Mouse (Mus musculus) regulatory T cell (primary cell): Measurements from ENCODE around the gene Vmn1r70.

Source experiments
- in situ Hi-C: fragments of 300-600 bp; cut with MboI, MseI; formaldehyde crosslinking; loops from one replicate; pipeline ENCODE4 v1.15.1; 2025; ENCODE audit warnings: high pct_unique_total_duplicates

Gene Vmn1r70

DNA sequence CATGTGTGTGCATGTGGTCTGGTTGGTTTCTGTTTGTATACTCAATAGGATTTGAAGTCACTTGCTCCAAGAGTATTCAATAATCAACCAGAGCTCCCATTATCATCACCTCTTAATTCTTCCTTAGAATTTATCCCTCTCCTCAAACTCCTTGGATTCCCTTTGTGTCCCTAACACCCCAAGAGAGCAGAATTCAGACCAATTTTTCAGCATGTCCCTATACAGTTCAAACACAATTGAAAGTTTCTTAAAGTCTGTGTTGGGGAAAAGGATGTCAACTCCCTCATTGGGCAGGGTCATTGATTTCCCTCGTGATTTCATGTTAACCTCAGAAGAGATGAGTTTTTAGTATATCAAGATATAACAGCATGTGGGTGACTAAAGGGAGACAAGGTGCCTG is at the start of gene Vmn1r70:
TSS of gene Vmn1r70 (plus strand) at position 301 of the 400 bp plus-strand sequence.
- in situ Hi-C loops = no loop called here

DNA sequence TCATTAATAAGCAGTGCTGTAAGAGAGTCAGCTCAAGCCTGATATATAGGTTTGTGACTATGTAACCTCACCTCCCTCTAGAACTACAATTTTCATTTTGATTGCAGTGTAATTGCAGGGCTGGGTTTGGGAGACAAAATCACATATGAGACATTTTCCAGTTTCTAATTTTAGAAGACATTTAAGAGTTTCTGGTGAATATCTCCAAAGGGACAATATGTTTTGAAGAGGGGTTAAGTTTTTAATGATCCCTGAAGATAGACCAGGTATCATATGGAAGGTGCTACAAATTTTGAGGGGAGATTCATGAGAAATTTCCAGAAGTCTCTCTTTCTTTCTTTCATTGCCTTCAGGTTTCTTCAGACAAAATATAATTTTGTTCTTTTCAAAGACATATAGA is 17.8 kb upstream of the Vmn1r70 start, which contains the start of gene Vmn1r69:
TSS of gene Vmn1r69 (minus strand) at position 101 of the 400 bp plus-strand sequence.
- in situ Hi-C loops = no loop called here
